Mouse (Mus musculus): ENCODE measurements around the gene Narf. TPM values are rescaled to one million over a fixed set of nuclear protein-coding genes. Genes with fewer than 3 reads are reported as not detected.

The Narf gene
- total and polyA plus RNA-seq, 2 experiments from 2014 or later: 34.3 to 137 TPM

- Histone ChIP-seq H3K4me2 (ENCODE audit: low read depth, low read length) (no peak overlapping the region), H3K4me1 (ENCODE audit: insufficient read depth, low read length) (no peaks in the 10 kb centered on the region), H3K27ac (no peak overlapping the region), H3K9me3 (ENCODE audit: low read length) (no peaks in the 10 kb centered on the region), H3K9ac (replicated peaks; ENCODE audit: low read length) (no peak overlapping the region), H3K4me3 (ENCODE audit: low read length) (no peak overlapping the region), H3K27me3 (ENCODE audit: insufficient read depth, low read length) (no peaks in the 10 kb centered on the region), H3K36me3 (ENCODE audit: insufficient read depth, low read length) (peaks cover 34% of the 10 kb centered on the region; the same call in 1 of the 2 replicates)
- DNase-seq (ENCODE audit: low spot score): no peak
- no peak for ATAC-seq
- 91% methylated on average over 8 of the region's 8 CpGs for WGBS
- TF ChIP-seq CTCF (IDR thresholded peaks at IDR 0.05; ENCODE audit: low read depth): no peak
These were observed 61.4 kb downstream of the Narf start for GRCm38 (mm10) chr11:121298493-121298892.

- Histone ChIP-seq H3K36me3 (ENCODE audit: insufficient read depth, low read length) (peaks cover 42% of the 10 kb centered on the region; the same call in 1 of the 2 replicates), H3K9me3 (ENCODE audit: low read length) (no peaks in the 10 kb centered on the region), H3K27me3 (ENCODE audit: insufficient read depth, low read length) (no peaks in the 10 kb centered on the region), H3K4me1 (ENCODE audit: insufficient read depth, low read length) (no peaks in the 10 kb centered on the region), H3K27ac (no peak overlapping the region), H3K4me2 (ENCODE audit: low read depth, low read length) (no peak overlapping the region), H3K4me3 (ENCODE audit: low read length) (no peak overlapping the region), H3K9ac (replicated peaks; ENCODE audit: low read length) (no peak overlapping the region)
- WGBS: 94% methylated on average over 9 of the region's 9 CpGs
- no peak for ATAC-seq
- DNase-seq (ENCODE audit: low spot score): no peak
- no peak for TF ChIP-seq CTCF (IDR thresholded peaks at IDR 0.05; ENCODE audit: low read depth)
These were observed 63.2 kb downstream of the Narf start for GRCm38 (mm10) chr11:121300265-121300664.

- Histone ChIP-seq H3K4me1 (ENCODE audit: insufficient read depth, low read length) (no peaks in the 10 kb centered on the region), H3K36me3 (ENCODE audit: insufficient read depth, low read length) (peaks cover 51% of the 10 kb centered on the region; the same call in 1 of the 2 replicates), H3K9me3 (ENCODE audit: low read length) (0 out of 2 replicates have a peak, but pooled peaks cover 3% of the 10 kb centered on the region), H3K27ac (no peak overlapping the region), H3K4me2 (ENCODE audit: low read depth, low read length) (no peak overlapping the region), H3K27me3 (ENCODE audit: insufficient read depth, low read length) (no peaks in the 10 kb centered on the region), H3K9ac (replicated peaks; ENCODE audit: low read length) (no peak overlapping the region), H3K4me3 (ENCODE audit: low read length) (no peak overlapping the region)
- ATAC-seq (no peak), DNase-seq (ENCODE audit: low spot score) (no peak)
- 81% methylated on average over 6 of the region's 6 CpGs for WGBS
- no peak for TF ChIP-seq CTCF (IDR thresholded peaks at IDR 0.05; ENCODE audit: low read depth)
These were observed 68.3 kb downstream of the Narf start for GRCm38 (mm10) chr11:121305371-121305770.

Other genes with a start within 250 kb of the Narf start
- 95.2 and 100 TPM in 2 replicates for gene Csnk1d, start 245.9 kb upstream of the Narf start, total RNA-seq (2014; rRNA removed)
- gene Csnk1d, start 245.9 kb upstream of the Narf start, polyA plus RNA-seq (2015; fragmentation: Nextera tagmentation; extraction: Ambion mirVana): 97.7 and 102 TPM in 2 replicates
- gene Cd7, start 197.8 kb upstream of the Narf start, total RNA-seq (2014; rRNA removed): not detected in 2 replicates
- gene Cd7, start 197.8 kb upstream of the Narf start, polyA plus RNA-seq (2015; fragmentation: Nextera tagmentation; extraction: Ambion mirVana): 0.24 TPM in 1 of 2 replicates, not detected in the other
- gene Sectm1b, start 173.7 kb upstream of the Narf start, total RNA-seq (2014; rRNA removed): not detected in 2 replicates
- gene Sectm1b, start 173.7 kb upstream of the Narf start, polyA plus RNA-seq (2015; fragmentation: Nextera tagmentation; extraction: Ambion mirVana): not detected in 2 replicates
- gene Sectm1a, start 156.0 kb upstream of the Narf start, total RNA-seq (2014; rRNA removed): not detected in 2 replicates
- gene Sectm1a, start 156.0 kb upstream of the Narf start, polyA plus RNA-seq (2015; fragmentation: Nextera tagmentation; extraction: Ambion mirVana): not detected in 2 replicates
- gene Tex19.2, start 118.6 kb upstream of the Narf start, total RNA-seq (2014; rRNA removed): not detected in 2 replicates
- gene Tex19.2, start 118.6 kb upstream of the Narf start, polyA plus RNA-seq (2015; fragmentation: Nextera tagmentation; extraction: Ambion mirVana): not detected in 2 replicates
- gene Tex19.1, start 91.1 kb upstream of the Narf start, total RNA-seq (2014; rRNA removed): not detected in 2 replicates
- not detected in 2 replicates for gene Tex19.1, start 91.1 kb upstream of the Narf start, polyA plus RNA-seq (2015; fragmentation: Nextera tagmentation; extraction: Ambion mirVana)
- gene Uts2r, start 77.0 kb upstream of the Narf start, total RNA-seq (2014; rRNA removed): 0.16 and 2.1 TPM in 2 replicates
- gene Uts2r, start 77.0 kb upstream of the Narf start, polyA plus RNA-seq (2015; fragmentation: Nextera tagmentation; extraction: Ambion mirVana): 0.61 and 0.84 TPM in 2 replicates
- 80.2 and 89.6 TPM in 2 replicates for gene Hexdc, start 32.8 kb upstream of the Narf start, total RNA-seq (2014; rRNA removed)
- gene Hexdc, start 32.8 kb upstream of the Narf start, polyA plus RNA-seq (2015; fragmentation: Nextera tagmentation; extraction: Ambion mirVana): 30.7 and 35.2 TPM in 2 replicates
- gene Ogfod3, start 32.5 kb upstream of the Narf start, total RNA-seq (2014; rRNA removed): 16.7 and 20.1 TPM in 2 replicates
- 34.8 and 35.3 TPM in 2 replicates for gene Ogfod3, start 32.5 kb upstream of the Narf start, polyA plus RNA-seq (2015; fragmentation: Nextera tagmentation; extraction: Ambion mirVana)
- gene Cybc1, start 7.9 kb upstream of the Narf start, total RNA-seq (2014; rRNA removed): 20.6 and 25.6 TPM in 2 replicates
- gene Cybc1, start 7.9 kb upstream of the Narf start, polyA plus RNA-seq (2015; fragmentation: Nextera tagmentation; extraction: Ambion mirVana): 20.5 and 21.2 TPM in 2 replicates
- 89.7 and 95.1 TPM in 2 replicates for gene Foxk2, start 22.7 kb downstream of the Narf start, total RNA-seq (2014; rRNA removed)
- 11.4 and 12.8 TPM in 2 replicates for gene Foxk2, start 22.7 kb downstream of the Narf start, polyA plus RNA-seq (2015; fragmentation: Nextera tagmentation; extraction: Ambion mirVana)
- 77.9 and 78.0 TPM in 2 replicates for gene Wdr45b, start 117.2 kb downstream of the Narf start, total RNA-seq (2014; rRNA removed)
- gene Wdr45b, start 117.2 kb downstream of the Narf start, polyA plus RNA-seq (2015; fragmentation: Nextera tagmentation; extraction: Ambion mirVana): 84.9 and 88.7 TPM in 2 replicates
- gene Rab40b, start 151.0 kb downstream of the Narf start, total RNA-seq (2014; rRNA removed): 7.6 and 11.4 TPM in 2 replicates
- 8.9 and 9.9 TPM in 2 replicates for gene Rab40b, start 151.0 kb downstream of the Narf start, polyA plus RNA-seq (2015; fragmentation: Nextera tagmentation; extraction: Ambion mirVana)
- gene Fn3krp, start 184.1 kb downstream of the Narf start, total RNA-seq (2014; rRNA removed): 21.4 and 25.2 TPM in 2 replicates
- 8.4 and 8.6 TPM in 2 replicates for gene Fn3krp, start 184.1 kb downstream of the Narf start, polyA plus RNA-seq (2015; fragmentation: Nextera tagmentation; extraction: Ambion mirVana)
- gene Fn3k, start 197.7 kb downstream of the Narf start, total RNA-seq (2014; rRNA removed): 4.5 and 13.4 TPM in 2 replicates
- 5.4 and 6.0 TPM in 2 replicates for gene Fn3k, start 197.7 kb downstream of the Narf start, polyA plus RNA-seq (2015; fragmentation: Nextera tagmentation; extraction: Ambion mirVana)
- gene Tbcd, start 214.7 kb downstream of the Narf start, total RNA-seq (2014; rRNA removed): 102 and 110 TPM in 2 replicates
- gene Tbcd, start 214.7 kb downstream of the Narf start, polyA plus RNA-seq (2015; fragmentation: Nextera tagmentation; extraction: Ambion mirVana): 55.6 and 57.1 TPM in 2 replicates

All from hindbrain, postnatal 0 days (tissue).